Mouse (Mus musculus) CH12.LX (cell line): ENCODE results near the gene Spink2. TPM values are rescaled to one million over a fixed set of nuclear protein-coding genes. Genes with fewer than 3 reads are reported as not detected.

Experiments
- DNase-seq: peaks from one replicate; pipeline ENCODE4 v3.0.0-alpha.2; 2013; ENCODE audit errors: extremely low read depth
- H3K27ac ChIP-seq: 2 replicates; pipeline ENCODE4 v1.5.1; 2012; ENCODE audit warnings: low read depth, mild to moderate bottlenecking, control low read depth, moderate library complexity; ENCODE audit not compliant: insufficient read depth
- H3K27me3 ChIP-seq: replicated peaks from 2 replicates; pipeline ENCODE3; 2012; ENCODE audit warnings: inconsistent platforms
- H3K36me3 ChIP-seq, 2 experiments: replicated peaks in 1 of 2; 2 replicates each; pipeline versions ENCODE3 to v1.6.1; 2012; ENCODE audit warnings: inconsistent platforms in 1 of 2, low read length in 1 of 2, mild to moderate bottlenecking in 1 of 2, mixed read lengths in 1 of 2, moderate library complexity in 1 of 2; ENCODE audit not compliant: control insufficient read depth in 1 of 2, insufficient read depth in 1 of 2
- H3K4me1 ChIP-seq, 2 experiments: 2 replicates each; pipeline ENCODE4 v1.6.1; 2012; ENCODE audit warnings: inconsistent platforms in 1 of 2, moderate library complexity in 1 of 2; ENCODE audit not compliant: insufficient read depth in 2 of 2, control insufficient read depth in 1 of 2
- H3K4me2 ChIP-seq: 2 replicates; pipeline ENCODE4 v1.6.1; 2012; ENCODE audit warnings: low read depth, mild to moderate bottlenecking, control low read depth; ENCODE audit not compliant: poor library complexity, insufficient read depth, severe bottlenecking
- H3K4me3 ChIP-seq, 3 experiments: fragments of 150-350 bp in 1 of 3; sonication (generic) in 1 of 3; replicated peaks in 1 of 3; 2 replicates each; pipeline versions ENCODE3 to v1.5.1; 2011 to 2012; ENCODE audit warnings: low read depth in 2 of 3, low read length in 2 of 3, mild to moderate bottlenecking in 2 of 3, moderate library complexity in 2 of 3, control low read depth in 1 of 3, improper control_type of control experiment in 1 of 3, inconsistent platforms in 1 of 3, mixed read lengths in 1 of 3; ENCODE audit not compliant: poor library complexity in 1 of 3
- H3K79me2 ChIP-seq: replicated peaks from 2 replicates; pipeline ENCODE4 v1.6.1; 2012; ENCODE audit warnings: mild to moderate bottlenecking, moderate library complexity; ENCODE audit not compliant: control insufficient read depth, poor library complexity, insufficient read depth, severe bottlenecking; ENCODE audit errors: extremely low read depth
- H3K9ac ChIP-seq: 2 replicates; pipeline ENCODE4 v1.6.1; 2012; ENCODE audit warnings: low read depth, mild to moderate bottlenecking, control low read depth, moderate library complexity; ENCODE audit not compliant: insufficient read depth
- H3K9me3 ChIP-seq: replicated peaks from 2 replicates; pipeline ENCODE3; 2012; ENCODE audit warnings: low read length, inconsistent platforms, mixed read lengths
- CHD1 ChIP-seq: IDR thresholded peaks from 2 replicates; pipeline ENCODE4 v1.6.1; 2012; ENCODE audit warnings: low read depth, low read length, improper control_type of control experiment, inconsistent platforms
- CHD2 ChIP-seq: IDR thresholded peaks from 2 replicates; pipeline ENCODE4 v1.6.1; 2011; ENCODE audit warnings: low read length, improper control_type of control experiment
- EP300 ChIP-seq: IDR thresholded peaks from 2 replicates; pipeline ENCODE4 v1.6.1; 2011; ENCODE audit warnings: low read length, improper control_type of control experiment
- ETS1 ChIP-seq: conservative IDR thresholded peaks from 2 replicates; pipeline ENCODE4 v1.6.1; 2012; ENCODE audit warnings: low read depth, mild to moderate bottlenecking, inconsistent platforms, low read length, improper control_type of control experiment, moderate library complexity
- IRF4 ChIP-seq: IDR thresholded peaks from 2 replicates; pipeline ENCODE4 v1.6.1; 2014; ENCODE audit warnings: low read depth, mild to moderate bottlenecking, inconsistent platforms, low read length, improper control_type of control experiment
- JUND ChIP-seq: conservative IDR thresholded peaks from 2 replicates; pipeline ENCODE4 v1.6.1; 2011; ENCODE audit warnings: low read depth, low read length, improper control_type of control experiment
- MAZ ChIP-seq: IDR thresholded peaks from 2 replicates; pipeline ENCODE4 v1.6.1; 2012; ENCODE audit warnings: low read depth, mild to moderate bottlenecking, inconsistent platforms, low read length, improper control_type of control experiment, moderate library complexity
- NELFE ChIP-seq: IDR thresholded peaks from 2 replicates; pipeline ENCODE4 v1.6.1; 2011; ENCODE audit warnings: low read depth, low read length, improper control_type of control experiment
- NRF1 ChIP-seq: IDR thresholded peaks from 2 replicates; pipeline ENCODE4 v1.6.1; 2014; ENCODE audit warnings: low read depth, mild to moderate bottlenecking, inconsistent platforms, low read length, improper control_type of control experiment, moderate library complexity
- PAX5 ChIP-seq: IDR thresholded peaks from 2 replicates; pipeline ENCODE4 v1.6.1; 2012; ENCODE audit warnings: low read length, inconsistent platforms, mixed read lengths
- POLR2AphosphoS2 ChIP-seq: IDR thresholded peaks from 2 replicates; pipeline ENCODE4 v1.6.1; 2011; ENCODE audit warnings: low read depth, low read length, improper control_type of control experiment
- SIN3A ChIP-seq: IDR thresholded peaks from 2 replicates; pipeline ENCODE4 v1.6.1; 2012; ENCODE audit warnings: low read length, improper control_type of control experiment, inconsistent platforms
- ZKSCAN1 ChIP-seq: IDR thresholded peaks from 2 replicates; pipeline ENCODE4 v1.6.1; 2012; ENCODE audit warnings: low read depth, inconsistent platforms, low read length, improper control_type of control experiment, borderline replicate concordance
- ZNF384 ChIP-seq: IDR thresholded peaks from 2 replicates; pipeline ENCODE4 v1.6.1; 2012; ENCODE audit warnings: low read depth, low read length, improper control_type of control experiment, inconsistent platforms
- dilution Hi-C: fragments of 300-500 bp; cut with MboI; formaldehyde crosslinking; loops from 2 replicates; pipeline ENCODE4 v1.14.3; 2020; ENCODE audit warnings: low sequenced_read_pairs; ENCODE audit not compliant: extremely low pct_unique_long_range_greater_than_20kb, extremely low pct_ligation_motif_present
- in situ Hi-C: fragments of 300-500 bp; cut with MboI; formaldehyde crosslinking; loops from 3 replicates; pipeline ENCODE4 v1.14.3; 2019; ENCODE audit warnings: low sequenced_read_pairs, low pct_ligation_motif_present, low pct_unique_long_range_greater_than_20kb, mixed read lengths
- polyA plus RNA-seq: library from polyadenylated mRNA; unstranded; fragments of >175 nt; gene quantifications from 2 replicates; pipeline ENCODE4 v1.2.1, GENCODE M21; 2012; ENCODE audit warnings: low read depth; ENCODE audit not compliant: insufficient read length
- total RNA-seq, 2 experiments: library from RNA; depleted of rRNA; stranded (reverse); fragments of 300-350 nt in 1 of 2; fragments of >200 nt in 1 of 2; gene quantifications; 2 replicates each; pipeline ENCODE4 v1.2.3; 2012 to 2014

The Spink2 gene
- total and polyA plus RNA-seq, 3 experiments: 0.42 to 1.3 TPM; not detected in 1

DNA sequence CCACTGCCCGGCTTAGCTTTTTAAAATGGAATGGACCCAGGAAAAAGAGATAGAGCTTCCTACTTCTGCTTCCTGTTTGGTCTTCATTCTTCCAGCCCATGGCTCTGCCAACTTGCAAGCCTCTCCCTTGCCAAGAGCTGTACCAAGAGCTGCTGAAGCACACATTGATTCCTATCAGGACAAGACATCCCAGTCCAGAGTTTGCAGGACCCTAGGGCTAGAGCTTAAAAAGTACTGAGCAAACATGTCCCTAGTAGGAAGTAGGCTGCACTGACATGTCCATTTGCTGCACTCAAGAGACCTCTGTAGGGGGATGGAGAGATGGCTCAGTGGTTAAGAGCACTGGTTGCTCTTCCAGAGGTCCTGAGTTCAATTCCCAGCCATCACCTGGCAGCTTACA lies 32.3 kb downstream of the Spink2 start:
- no peak for DNase-seq
- no peaks in the 10 kb centered on the region for H3K79me2 ChIP-seq
- H3K4me1 ChIP-seq: 0 out of 4 replicates have a peak, but pooled peaks cover 0 to 3% of the 10 kb centered on the region in 2 experiments
- no peak overlapping the region for H3K4me3 ChIP-seq
- no peak overlapping the region for H3K9ac ChIP-seq
- dilution Hi-C loops (no loop called here), in situ Hi-C loops (no loop called here)
- no peak overlapping the region for H3K27ac ChIP-seq
- H3K36me3 ChIP-seq: no peaks in the 10 kb centered on the region
- no peaks in the 10 kb centered on the region for H3K9me3 ChIP-seq
- no peaks in the 10 kb centered on the region for H3K27me3 ChIP-seq
- TF ChIP-seq IRF4 (no peak), POLR2AphosphoS2 (no peak), ZNF384 (no peak)
- TF ChIP-seq, all 38 proteins: peak for 0
- no peak overlapping the region for H3K4me2 ChIP-seq

DNA sequence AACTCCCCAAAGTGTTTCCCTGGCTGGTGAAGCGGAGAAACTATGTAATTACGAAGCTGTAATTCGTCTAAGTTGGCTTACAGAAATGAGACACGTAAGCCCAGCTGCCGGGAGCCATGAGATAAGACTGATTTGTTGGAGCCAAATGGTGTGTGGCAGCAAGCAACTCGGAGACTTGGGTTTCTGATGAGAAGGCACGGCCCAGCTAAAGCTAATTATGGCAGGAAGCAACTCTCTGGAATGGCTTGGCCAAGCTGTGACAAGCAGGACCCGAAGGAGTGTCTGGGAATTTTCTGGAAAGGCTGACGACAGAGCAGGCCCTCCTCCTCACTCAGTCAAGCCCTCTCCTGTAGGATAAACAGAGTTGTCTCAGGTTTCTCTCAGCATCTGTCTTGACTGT lies 33.3 kb downstream of the Spink2 start:
- dilution Hi-C loops: no loop called here
- Histone ChIP-seq H3K4me2 (no peak overlapping the region), H3K27ac (no peak overlapping the region), H3K4me1 (0 out of 4 replicates have a peak, but pooled peaks cover 0 to 5% of the 10 kb centered on the region in 2 experiments), H3K79me2 (no peaks in the 10 kb centered on the region), H3K9me3 (no peaks in the 10 kb centered on the region), H3K36me3 (no peaks in the 10 kb centered on the region), H3K4me3 (no peak overlapping the region), H3K9ac (no peak overlapping the region), H3K27me3 (no peaks in the 10 kb centered on the region)
- TF ChIP-seq ETS1: no peak
- TF ChIP-seq ZNF384: no peak
- no peak for TF ChIP-seq PAX5
- DNase-seq: no peak
- in situ Hi-C loops: no loop called here

GRCm38 (mm10) chr5:77174779-77175178 lies 36.5 kb downstream of the Spink2 start:
- no peaks in the 10 kb centered on the region for H3K9me3 ChIP-seq
- H3K36me3 ChIP-seq: no peaks in the 10 kb centered on the region
- no peak overlapping the region for H3K4me3 ChIP-seq
- 0 out of 4 replicates have a peak, but pooled peaks cover 0 to 5% of the 10 kb centered on the region in 2 experiments for H3K4me1 ChIP-seq
- DNase-seq: no peak
- no peak overlapping the region for H3K9ac ChIP-seq
- in situ Hi-C loops: no loop called here
- no peaks in the 10 kb centered on the region for H3K27me3 ChIP-seq
- TF ChIP-seq NELFE (no peak), EP300 (no peak), POLR2AphosphoS2 (no peak), ZKSCAN1 (no peak), SIN3A (no peak), ZNF384 (no peak), JUND (no peak), NRF1 (no peak), CHD1 (no peak), CHD2 (no peak), IRF4 (no peak), MAZ (no peak)
- dilution Hi-C loops: no loop called here
- no peak overlapping the region for H3K27ac ChIP-seq
- no peaks in the 10 kb centered on the region for H3K79me2 ChIP-seq
- no peak overlapping the region for H3K4me2 ChIP-seq
